Mouse (Mus musculus) skeletal muscle tissue, adult 2 months (tissue): ENCODE measurements at regions not wholly inside any gene's neighbourhood (a gene's known extent, or its start where the extent isn't known, plus 50 kb on each side); places are given as distances from the start of the nearest gene placed in this dataset.

Experiments
- DNase-seq: peaks from one replicate; pipeline ENCODE4 v3.0.0-alpha.2; 2012; ENCODE audit warnings: low read depth, low spot score

- no peak for DNase-seq
Measured at GRCm38 (mm10) chr1:120883632-120884031, 281.4 kb downstream of the En1 start.

- no peak for DNase-seq
Measured at GRCm38 (mm10) chr1:120910801-120911200, 308.6 kb downstream of the En1 start.

GRCm38 (mm10) chr1:120911962-120912670 is 309.9 kb downstream of the En1 start:
- DNase-seq, result no peak

- peak; percentile 2 for DNase-seq
Measured at GRCm38 (mm10) chr1:120921540-120921939, 319.3 kb downstream of the En1 start.

- DNase-seq, result no peak
Measured at GRCm38 (mm10) chr1:120925271-120925670, 323.1 kb downstream of the En1 start.

GRCm38 (mm10) chr1:120930141-120930540 is 327.9 kb downstream of the En1 start:
- no peak for DNase-seq

GRCm38 (mm10) chr1:120935321-120935720 is 333.1 kb downstream of the En1 start:
- DNase-seq, result no peak

- no peak for DNase-seq
Measured at GRCm38 (mm10) chr1:120943711-120944110, 341.5 kb downstream of the En1 start.

- no peak for DNase-seq
Measured at GRCm38 (mm10) chr1:120946349-120946748, 344.1 kb downstream of the En1 start.

- DNase-seq, result no peak
Measured at GRCm38 (mm10) chr1:120961235-120961634, 359.0 kb downstream of the En1 start.

GRCm38 (mm10) chr1:120961984-120962383 is 359.8 kb downstream of the En1 start:
- DNase-seq, result no peak

GRCm38 (mm10) chr1:120963477-120964178 is 361.4 kb downstream of the En1 start:
- peak; percentile 5 for DNase-seq

- DNase-seq, result no peak
Measured at GRCm38 (mm10) chr1:120964179-120964517, 361.9 kb downstream of the En1 start.

GRCm38 (mm10) chr1:120966132-120966531 is 363.9 kb downstream of the En1 start:
- no peak for DNase-seq

- DNase-seq, result peak; percentile 43
Measured at GRCm38 (mm10) chr1:120974661-120975060, 357.7 kb downstream of the Insig2 start.

GRCm38 (mm10) chr1:121004535-121004934 is 327.9 kb downstream of the Insig2 start:
- DNase-seq, result no peak

GRCm38 (mm10) chr1:121005198-121005597 is 327.2 kb downstream of the Insig2 start:
- no peak for DNase-seq

GRCm38 (mm10) chr1:121012126-121012525 is 320.3 kb downstream of the Insig2 start:
- no peak for DNase-seq

- DNase-seq, result no peak
Measured at GRCm38 (mm10) chr1:121013839-121014503, 318.4 kb downstream of the Insig2 start.

- no peak for DNase-seq
Measured at GRCm38 (mm10) chr1:121029375-121029774, 303.0 kb downstream of the Insig2 start.

GRCm38 (mm10) chr1:121034761-121035393 is 297.5 kb downstream of the Insig2 start:
- DNase-seq, result no peak

GRCm38 (mm10) chr1:121046581-121046980 is 285.8 kb downstream of the Insig2 start:
- DNase-seq, result no peak
